Mouse (Mus musculus): Measurements from ENCODE around the gene H2-Q1.
"Not testable (repeated sequence)": the region's sequence is repeated elsewhere in the genome, so short reads cannot be mapped to it uniquely, and the experiment has no call there.

- TF ChIP-seq EP300, CTCF (IDR thresholded peaks at IDR 0.05): not testable (repeated sequence)
These were observed 27.5 kb downstream of the H2-Q1 start for GRCm38 (mm10) chr17:35347659-35348058.

All from lung, postnatal 0 days (tissue).